Mouse (Mus musculus) myocyte (in vitro differentiated cells): ENCODE results near the gene Cfap74.

ENCODE experiments used
- E2F4 ChIP-seq: IDR thresholded peaks from one replicate; pipeline ENCODE4 v1.6.1; 2011; ENCODE audit warnings: mild to moderate bottlenecking, control low read depth, moderate library complexity; ENCODE audit not compliant: insufficient read depth
- MAX ChIP-seq: IDR thresholded peaks from one replicate; pipeline ENCODE4 v1.6.1; 2011; ENCODE audit warnings: low read depth, mild to moderate bottlenecking, control low read depth
- POLR2A ChIP-seq: IDR thresholded peaks from one replicate; pipeline ENCODE4 v1.6.1; 2011; ENCODE audit warnings: low read depth, mild to moderate bottlenecking, control low read depth, moderate library complexity; ENCODE audit not compliant: insufficient read length
- POLR2AphosphoS2 ChIP-seq: IDR thresholded peaks from one replicate; pipeline ENCODE4 v1.6.1; 2011; ENCODE audit warnings: low read depth, control low read depth; ENCODE audit not compliant: insufficient read length
- REST ChIP-seq: IDR thresholded peaks from one replicate; pipeline ENCODE4 v1.6.1; 2011; ENCODE audit warnings: mild to moderate bottlenecking, control low read depth, moderate library complexity; ENCODE audit not compliant: insufficient read depth, insufficient read length
- SRF ChIP-seq: IDR thresholded peaks from one replicate; pipeline ENCODE4 v1.6.1; 2011; ENCODE audit warnings: low read depth; ENCODE audit not compliant: control insufficient read depth, insufficient read length
- TCF12 ChIP-seq: IDR thresholded peaks from one replicate; pipeline ENCODE4 v1.6.1; 2011; ENCODE audit warnings: mild to moderate bottlenecking, control low read depth; ENCODE audit not compliant: poor library complexity, insufficient read depth, severe bottlenecking
- TCF3 ChIP-seq: IDR thresholded peaks from one replicate; pipeline ENCODE4 v1.6.1; 2011; ENCODE audit warnings: low read depth, control low read depth; ENCODE audit not compliant: insufficient read length

GRCm38 (mm10) chr4:155491529-155492130 is 82.6 kb downstream of the Cfap74 start:
- TF ChIP-seq POLR2A (no peak), E2F4 (no peak), TCF3 (no peak), REST (no peak), MAX (no peak), TCF12 (no peak), SRF (no peak), POLR2AphosphoS2 (no peak)
